Mouse (Mus musculus) small intestine, adult 2 months (tissue): ENCODE measurements at regions not wholly inside any gene's neighbourhood (a gene's known extent, or its start where the extent isn't known, plus 50 kb on each side); places are given as distances from the start of the nearest gene placed in this dataset.

Experiments
- CTCF ChIP-seq: fragments of 200-500 bp; IDR thresholded peaks from 2 replicates; pipeline ENCODE4 v1.5.1; 2012; ENCODE audit warnings: low read depth, mild to moderate bottlenecking, control low read depth, inconsistent platforms, low read length, moderate library complexity, mixed read lengths; ENCODE audit not compliant: insufficient replicate concordance, insufficient read length; ENCODE audit errors: extremely low read depth
- POLR2A ChIP-seq: fragments of 200-500 bp; IDR thresholded peaks from 2 replicates; pipeline ENCODE4 v1.6.1; 2012; ENCODE audit warnings: low read depth, mild to moderate bottlenecking, control low read depth, inconsistent platforms, low read length, moderate library complexity

DNA sequence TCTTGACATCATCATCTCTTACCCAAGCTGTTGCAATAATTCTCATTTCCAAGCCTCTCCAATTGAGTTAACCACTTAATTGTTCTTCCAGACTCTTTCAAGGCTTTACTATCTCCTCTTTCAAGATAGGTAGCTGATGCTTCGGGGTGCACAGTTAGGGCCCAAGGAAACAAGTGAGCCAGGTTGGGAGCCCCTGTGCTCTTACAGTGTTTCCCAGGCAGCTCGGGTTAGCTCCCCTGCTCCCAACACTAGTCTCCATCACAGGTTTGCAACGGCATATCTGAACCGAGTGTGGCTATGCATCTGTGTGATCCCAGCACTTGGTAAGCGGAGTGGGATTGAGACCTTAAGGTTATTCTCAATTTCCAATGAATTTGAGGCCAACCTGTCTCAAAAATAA, 68.6 kb upstream of the Usp24 start:
- TF ChIP-seq POLR2A = no peak
- no peak for TF ChIP-seq CTCF
